Mouse (Mus musculus) left cerebral cortex, adult 6 months (tissue): ENCODE data around the gene Hip1r. TPM values are rescaled to one million over a fixed set of nuclear protein-coding genes. Genes with fewer than 3 reads are reported as not detected.

Experiments used
- long read RNA-seq, 2 experiments: library from polyadenylated mRNA; unstranded; transcript quantifications; one replicate each; pipeline ENCODE4 v2.0.0; 2019 to 2020
- polyA plus RNA-seq: library from polyadenylated mRNA; unstranded; fragments of <200 nt; fragmentation: Nextera tagmentation; gene quantifications from 2 replicates; pipeline ENCODE4 v1.2.3, GENCODE M21; 2021

Hip1r gene
- polyA plus RNA-seq = 10.4 and 11.5 TPM in 2 replicates
- long read RNA-seq, experiment 1, full-length matches to known transcripts = 127 of 206 reads
- long read RNA-seq, experiment 1, partial matches to known transcripts = 47 of 206 reads
- long read RNA-seq, experiment 1, other reads (novel, unspliced or antisense) = 32 of 206 reads
- long read RNA-seq, experiment 2, full-length matches to known transcripts = 5 of 30 reads
- long read RNA-seq, experiment 2, partial matches to known transcripts = 22 of 30 reads
- long read RNA-seq, experiment 2, other reads (novel, unspliced or antisense) = 3 of 30 reads

DNA sequence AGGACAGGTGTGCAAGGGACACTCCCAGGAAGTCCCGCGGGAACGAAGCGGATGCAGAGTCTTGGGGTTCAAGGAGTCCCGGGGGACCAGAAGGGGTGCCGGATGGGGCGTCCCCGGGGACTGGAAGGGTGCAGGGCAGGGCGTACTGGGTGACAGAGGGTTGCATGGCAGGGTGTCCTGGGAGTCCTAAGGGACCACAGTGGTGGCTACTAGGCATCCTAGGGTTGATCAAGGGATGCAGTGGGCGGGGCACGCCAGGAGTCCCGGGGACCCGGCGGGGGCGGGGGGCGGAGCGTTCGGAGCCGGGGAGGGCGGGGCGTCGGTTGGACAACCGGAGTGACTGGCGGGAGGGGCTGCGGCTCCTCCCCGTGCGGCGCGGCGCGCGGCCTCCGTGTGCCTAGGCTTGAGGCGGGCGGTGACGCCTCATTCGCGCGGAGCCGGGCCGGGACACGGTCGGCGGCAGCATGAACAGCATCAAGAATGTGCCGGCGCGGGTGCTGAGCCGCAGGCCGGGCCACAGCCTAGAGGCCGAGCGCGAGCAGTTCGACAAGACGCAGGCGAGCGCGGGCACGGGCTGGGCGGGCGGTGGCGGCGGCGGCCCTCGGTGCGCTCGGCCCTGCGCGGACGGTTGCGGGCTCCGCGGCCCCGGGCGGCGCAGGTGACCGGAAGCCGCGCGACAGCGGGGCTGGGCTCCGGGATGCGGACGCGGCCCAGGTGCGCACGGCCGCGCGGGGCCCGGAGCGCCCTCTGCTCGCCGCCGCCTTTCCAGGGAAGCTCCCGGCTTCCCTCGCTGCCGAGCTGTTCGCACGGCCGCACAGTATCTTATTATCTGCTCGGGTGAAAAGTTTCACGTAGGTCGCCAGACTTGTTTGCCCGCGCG, at the start of gene Hip1r:
Hip1r (plus strand) TSS at position 330 of the 880 bp plus-strand sequence.

DNA sequence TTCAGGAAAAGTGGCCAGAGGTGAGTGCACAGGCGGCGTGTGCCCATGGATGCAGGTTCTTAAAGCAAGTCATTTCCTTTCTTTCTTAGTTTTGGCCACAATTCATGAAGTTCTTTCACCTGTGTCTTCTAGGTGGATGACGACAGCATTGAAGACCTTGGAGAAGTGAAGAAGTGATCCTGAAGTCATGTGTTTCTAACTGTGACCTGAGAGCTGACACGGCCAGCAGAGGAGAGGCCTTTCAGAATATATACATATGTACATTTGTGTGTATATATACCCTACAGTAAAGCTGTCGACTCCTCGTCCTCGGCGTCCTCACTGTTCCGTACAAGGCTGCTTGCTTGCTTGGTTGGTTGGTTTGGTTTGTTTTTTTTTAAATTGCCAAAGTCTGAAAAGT, 46.3 kb upstream of the Hip1r start, which contains the start of gene Gm43518:
Gm43518 (plus strand) TSS at position 301 of the 400 bp plus-strand sequence.

DNA sequence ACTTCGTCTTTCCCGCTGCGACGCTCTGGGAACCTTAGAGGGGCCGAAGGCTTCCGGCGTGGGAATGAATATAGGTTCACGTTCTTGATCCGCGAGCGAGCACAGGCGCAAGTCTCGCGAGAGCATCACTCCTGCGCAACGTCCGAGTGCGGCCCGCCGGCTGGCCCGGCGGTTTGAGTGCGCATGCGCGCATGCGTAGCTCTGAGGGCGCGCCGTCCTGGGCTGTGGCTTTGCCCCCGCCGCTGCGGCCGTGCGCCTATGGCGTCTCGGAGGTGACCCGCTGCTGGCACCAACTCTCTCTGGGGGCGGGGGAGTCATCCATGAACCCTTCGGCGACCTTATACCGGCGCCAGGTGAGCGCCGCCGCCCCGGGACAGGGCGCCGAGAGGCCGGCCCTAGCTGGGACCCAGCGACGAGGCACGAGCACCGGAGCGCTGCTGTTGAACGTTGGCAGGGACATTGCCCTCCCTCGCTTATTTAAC, 42.9 kb upstream of the Hip1r start, which contains the start of gene Ccdc62:
Ccdc62 (plus strand) TSS at position 172 of the 482 bp plus-strand sequence.

DNA sequence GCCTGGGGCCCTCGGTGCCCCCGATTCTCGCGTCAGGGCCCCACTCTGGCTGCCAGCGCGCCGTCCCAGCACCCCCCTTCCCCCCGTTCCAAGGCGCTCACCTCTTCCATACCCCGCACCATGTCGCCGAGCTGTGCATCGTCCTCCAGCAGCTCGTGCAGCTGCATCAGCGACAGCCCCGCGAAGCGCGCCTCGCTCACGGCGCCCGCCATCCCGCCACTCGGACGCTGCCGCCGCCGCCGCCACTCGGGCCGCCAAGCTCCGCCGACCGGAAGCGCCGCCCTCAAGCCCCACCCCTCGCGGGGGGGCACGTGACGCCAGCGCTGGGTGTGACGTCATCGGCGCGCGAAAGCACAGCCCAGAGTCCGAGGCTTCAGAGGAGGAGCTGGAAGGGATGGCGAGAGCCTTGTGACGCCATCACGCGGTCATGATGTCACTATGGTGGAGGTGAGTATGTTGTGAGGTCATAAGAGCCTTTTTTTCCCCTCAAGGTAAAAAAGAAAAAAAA, 58.6 kb downstream of the Hip1r start, which contains the start of gene Vps37b:
Vps37b (minus strand) TSS at position 270 of the 508 bp plus-strand sequence.

Other genes with a start within 250 kb of the Hip1r start
- gene Rsrc2, start 224.2 kb upstream of the Hip1r start, polyA plus RNA-seq = 47.0 and 58.7 TPM in 2 replicates
- gene Kntc1, start 223.9 kb upstream of the Hip1r start, polyA plus RNA-seq = 0.63 and 1.7 TPM in 2 replicates
- 0.09 TPM in 1 of 2 replicates, not detected in the other for gene Hcar2, start 108.1 kb upstream of the Hip1r start, polyA plus RNA-seq
- 0.38 and 0.56 TPM in 2 replicates for gene Hcar1, start 93.6 kb upstream of the Hip1r start, polyA plus RNA-seq
- 93.0 and 152 TPM in 2 replicates for gene Denr, start 66.5 kb upstream of the Hip1r start, polyA plus RNA-seq
- gene Gm43518, start 46.2 kb upstream of the Hip1r start, polyA plus RNA-seq = not detected in 2 replicates
- gene Ccdc62, start 42.9 kb upstream of the Hip1r start, polyA plus RNA-seq = 1.8 and 3.2 TPM in 2 replicates
- gene Vps37b, start 58.6 kb downstream of the Hip1r start, polyA plus RNA-seq = 13.1 and 26.3 TPM in 2 replicates
- 28.7 and 35.1 TPM in 2 replicates for gene Abcb9, start 122.2 kb downstream of the Hip1r start, polyA plus RNA-seq
- 46.6 and 68.3 TPM in 2 replicates for gene Ogfod2, start 138.7 kb downstream of the Hip1r start, polyA plus RNA-seq
- gene Arl6ip4, start 142.5 kb downstream of the Hip1r start, polyA plus RNA-seq = 105 and 120 TPM in 2 replicates